Mouse (Mus musculus) brain, embryonic 14.5 days (tissue): ENCODE results near the gene Fam214b.

Experiments
- CTCF ChIP-seq: fragments of 200-500 bp; IDR thresholded peaks from 2 replicates; pipeline ENCODE4 v1.5.1; 2012; ENCODE audit warnings: inconsistent platforms, mild to moderate bottlenecking, moderate library complexity, borderline replicate concordance; ENCODE audit not compliant: insufficient read depth, insufficient read length; ENCODE audit errors: extremely low read depth
- POLR2A ChIP-seq: fragments of 200-500 bp; IDR thresholded peaks from 2 replicates; pipeline ENCODE4 v1.6.1; 2012; ENCODE audit warnings: mild to moderate bottlenecking, inconsistent platforms, borderline replicate concordance; ENCODE audit not compliant: poor library complexity, insufficient read depth, insufficient read length, severe bottlenecking; ENCODE audit errors: extremely low read depth

DNA sequence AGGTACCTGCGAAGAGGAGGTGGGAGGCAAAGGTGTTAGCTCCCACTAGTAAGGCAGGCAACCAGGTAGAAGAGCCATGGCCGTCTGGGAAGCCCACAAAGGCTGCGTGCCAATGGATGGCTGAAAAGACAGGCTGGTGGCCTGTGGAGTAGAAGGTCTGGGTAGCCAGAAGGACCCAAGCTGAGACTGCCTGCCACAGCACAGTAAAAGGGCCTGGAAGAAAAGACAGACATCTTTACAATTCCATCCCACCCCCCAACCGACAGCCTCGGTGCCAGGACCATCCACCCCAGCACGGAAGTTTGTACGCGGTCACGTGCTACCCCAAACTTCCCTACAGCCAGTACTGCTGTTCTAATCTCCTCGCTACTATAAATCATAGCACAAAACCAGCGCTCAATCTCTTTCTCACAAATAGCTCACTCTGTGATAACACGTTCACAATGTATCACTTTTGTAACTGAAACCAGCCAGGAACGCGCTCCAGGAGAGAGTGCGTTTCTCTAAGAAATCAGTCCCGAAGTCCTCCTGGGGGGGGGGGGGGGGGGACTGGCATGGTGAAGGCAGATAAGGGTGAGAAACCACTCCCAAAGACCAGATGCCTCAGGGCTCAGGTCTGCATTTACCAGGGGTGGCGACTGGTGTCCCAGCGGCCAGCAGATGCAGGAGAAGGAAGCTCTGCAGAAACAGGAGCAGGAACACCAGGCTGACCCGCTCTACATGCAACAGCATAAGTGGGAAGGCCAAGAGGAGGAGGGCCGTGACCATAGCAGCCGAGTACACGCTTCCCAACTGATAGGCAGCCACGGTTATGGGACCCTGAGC lies 26.2 kb downstream of the Fam214b start:
- TF ChIP-seq CTCF, result no peak
- TF ChIP-seq POLR2A, result no peak
